In genomic region chr8:78061827-78062719, GRCm38 (mm10) we compare ENCODE assay signal across 9 mouse cellular contexts.
DNase-seq lines count a peak whose midpoint lies in the region; ATAC-seq and TF ChIP-seq lines count a peak whose summit lies in the region.
"Had no signal": no experiment of that assay in that cellular context is flagged by ENCODE, and none has a peak within 500 bp of the region (broad histone marks: within the 10 kb centered on the region; RNA-seq: fewer than 3 reads in every experiment).

No protein-coding gene starts in this region.

- 56% methylated on average over 9 of the region's 9 CpGs for WGBS in kidney, embryonic 16.5 days
- WGBS in midbrain, embryonic 12.5 days = 55% methylated on average over 9 of the region's 9 CpGs

- H3K4me3 ChIP-seq in kidney, embryonic 16.5 days (ENCODE audit: low read length) = no peak overlapping the region
- no peak overlapping the region for H3K4me3 ChIP-seq in MEL (ENCODE audit: control insufficient read depth in 1 of 2, insufficient read depth in 1 of 2, low read depth in 2 of 2, low read length in 2 of 2)
- no peak overlapping the region for H3K4me3 ChIP-seq in midbrain, embryonic 12.5 days
- H3K4me3 ChIP-seq: liver, embryonic 13.5 days had no signal

- TF ChIP-seq POLR2A in MEL (IDR thresholded peaks at IDR 0.05; ENCODE audit: control insufficient read depth in 1 of 2, insufficient read depth in 1 of 2, low read depth in 1 of 2, low read length in 2 of 2, poor library complexity in 1 of 2) = no peak

- no peaks in the 10 kb centered on the region for H3K79me2 ChIP-seq in MEL (ENCODE audit: control insufficient read depth, insufficient read depth, low read length, poor library complexity)

- peak; percentile 7 for DNase-seq in kidney, postnatal 14 days
- peak; percentile 52 for DNase-seq in MEL (ENCODE audit: low read depth, low spot score)
- DNase-seq in embryo, embryonic 9.5 days (ENCODE audit: extremely low spot score) = peak; percentile 50
- DNase-seq in ovary, postnatal 14 days (ENCODE audit: low spot score) = no peak
- no peak for DNase-seq in thymus, adult 18-20 months
- DNase-seq: liver, embryonic 13.5 days had no signal

- TF ChIP-seq RAD21 in MEL (IDR thresholded peaks at IDR 0.05; ENCODE audit: low read depth, low read length) = peak; percentile 98

- H3K4me1 ChIP-seq in kidney, embryonic 16.5 days (ENCODE audit: insufficient read depth, low read length) = no peaks in the 10 kb centered on the region; the same call in 1 of the 2 replicates
- no peaks in the 10 kb centered on the region for H3K4me1 ChIP-seq in MEL (ENCODE audit: control insufficient read depth in 1 of 2, insufficient read depth in 2 of 2, low read length in 2 of 2)
- peaks cover 9% of the 10 kb centered on the region; the same call in 1 of the 2 replicates for H3K4me1 ChIP-seq in midbrain, embryonic 12.5 days
- H3K4me1 ChIP-seq: liver, embryonic 13.5 days had no signal

- no peaks in the 10 kb centered on the region for H3K36me3 ChIP-seq in kidney, embryonic 16.5 days (ENCODE audit: insufficient read depth, low read length)
- H3K36me3 ChIP-seq in MEL (ENCODE audit: control insufficient read depth in 1 of 2, insufficient read depth in 2 of 2, low read length in 2 of 2) = no peaks in the 10 kb centered on the region
- no peaks in the 10 kb centered on the region for H3K36me3 ChIP-seq in midbrain, embryonic 12.5 days
- H3K36me3 ChIP-seq: liver, embryonic 13.5 days had no signal

- no peak overlapping the region for H3K4me2 ChIP-seq in kidney, embryonic 16.5 days (replicated peaks; ENCODE audit: low read depth, low read length)
- no peak overlapping the region for H3K4me2 ChIP-seq in midbrain, embryonic 12.5 days (replicated peaks)
- H3K4me2 ChIP-seq: liver, embryonic 13.5 days had no signal

- H3K9ac ChIP-seq in kidney, embryonic 16.5 days (replicated peaks; ENCODE audit: low read length) = no peak overlapping the region
- no peak overlapping the region for H3K9ac ChIP-seq in MEL (ENCODE audit: control insufficient read depth, low read depth, low read length, poor library complexity, severe bottlenecking)
- H3K9ac ChIP-seq in midbrain, embryonic 12.5 days (replicated peaks) = no peak overlapping the region
- H3K9ac ChIP-seq: liver, embryonic 13.5 days had no signal

- no peak overlapping the region for H3K27ac ChIP-seq in kidney, embryonic 16.5 days (ENCODE audit: low read length)
- H3K27ac ChIP-seq in MEL (ENCODE audit: control insufficient read depth, low read depth, low read length) = no peak overlapping the region
- no peak overlapping the region for H3K27ac ChIP-seq in midbrain, embryonic 12.5 days (replicated peaks)
- H3K27ac ChIP-seq: liver, embryonic 13.5 days had no signal

- peak; percentile 20 to 78 (median 37); a peak in 5 of 6 replicates for TF ChIP-seq CTCF in MEL (IDR thresholded peaks at IDR 0.05 in 2 of 3, conservative IDR thresholded peaks at IDR 0.05 in 1 of 3; ENCODE audit: control insufficient read depth in 1 of 3, insufficient read depth in 1 of 3, low read depth in 2 of 3, low read length in 3 of 3, poor library complexity in 1 of 3, severe bottlenecking in 1 of 3)

- no peak; the same call in 1 of the 2 replicates for ATAC-seq in kidney, embryonic 16.5 days (ENCODE audit: low FRiP score, low TSS enrichment)
- peak; percentile 55 for ATAC-seq in midbrain, embryonic 12.5 days (ENCODE audit: low FRiP score, low read depth)
- ATAC-seq in activated CD4-positive, CD25-positive, alpha-beta regulatory T cell, adult 4 months = no peak

- no peak for TF ChIP-seq EP300 in MEL (IDR thresholded peaks at IDR 0.05; ENCODE audit: low read depth in 1 of 2, low read length in 2 of 2)

- no peaks in the 10 kb centered on the region for H3K9me3 ChIP-seq in kidney, embryonic 16.5 days (ENCODE audit: low read length)
- H3K9me3 ChIP-seq in MEL (replicated peaks; ENCODE audit: insufficient read depth, low read length) = no peaks in the 10 kb centered on the region
- H3K9me3 ChIP-seq in midbrain, embryonic 12.5 days = no peaks in the 10 kb centered on the region
- H3K9me3 ChIP-seq: liver, embryonic 13.5 days had no signal

- 0 out of 2 replicates have a peak, but pooled peaks cover 4% of the 10 kb centered on the region for H3K27me3 ChIP-seq in kidney, embryonic 16.5 days (ENCODE audit: insufficient read depth, low read length)
- no peaks in the 10 kb centered on the region; a peak in 2 of 4 replicates for H3K27me3 ChIP-seq in MEL (ENCODE audit: control insufficient read depth in 1 of 2, insufficient read depth in 2 of 2, low read length in 2 of 2)
- H3K27me3 ChIP-seq in midbrain, embryonic 12.5 days = peaks cover 9% of the 10 kb centered on the region

TF ChIP-seq in MEL, 35 proteins besides CTCF, POLR2A, EP300 and RAD21:
- TF ChIP-seq ZC3H11A (IDR thresholded peaks at IDR 0.05; ENCODE audit: low read depth, low read length) (peak; percentile 76), RCOR1 (IDR thresholded peaks at IDR 0.05; ENCODE audit: low read depth, low read length) (no peak), SMC3 (IDR thresholded peaks at IDR 0.05; ENCODE audit: low read depth, low read length) (peak; percentile 81)

Comparison
In these comparisons a context has a peak if more than half of its experiments do, and no peak if none do; other contexts are left out.
1. DNase-seq: peak in kidney, postnatal 14 days (single experiment), MEL (single experiment) and embryo, embryonic 9.5 days (single experiment); none in ovary, postnatal 14 days (single experiment) and thymus, adult 18-20 months (0 of 2).